Mouse (Mus musculus): ENCODE measurements around the gene Kat7.

The Kat7 gene

GRCm38 (mm10) chr11:95274613-95275012, 35.4 kb downstream of the Kat7 start:
- peak; percentile 20 for DNase-seq

GRCm38 (mm10) chr11:95273661-95274060, 36.4 kb downstream of the Kat7 start:
- no peak for DNase-seq

GRCm38 (mm10) chr11:95266540-95267245, 43.4 kb downstream of the Kat7 start:
- DNase-seq = no peak

- no peak for DNase-seq
Measured at GRCm38 (mm10) chr11:95264455-95265013, 45.5 kb downstream of the Kat7 start.

GRCm38 (mm10) chr11:95263816-95264454, 46.1 kb downstream of the Kat7 start:
- DNase-seq = no peak

GRCm38 (mm10) chr11:95261178-95261751, 48.8 kb downstream of the Kat7 start, which contains the start of gene Tac4:
Gene Tac4 (plus strand): TSS chr11:95261529.
- DNase-seq = no peak

- peak; percentile 82 for DNase-seq
Measured at GRCm38 (mm10) chr11:95259088-95259849, 50.8 kb downstream of the Kat7 start.

- peak; percentile 45 for DNase-seq
Measured at GRCm38 (mm10) chr11:95258490-95258889, 51.6 kb downstream of the Kat7 start.

- no peak for DNase-seq
Measured at GRCm38 (mm10) chr11:95257930-95258329, 52.1 kb downstream of the Kat7 start.

GRCm38 (mm10) chr11:95255747-95256146, 54.3 kb downstream of the Kat7 start:
- no peak for DNase-seq

GRCm38 (mm10) chr11:95254165-95254564, 55.9 kb downstream of the Kat7 start:
- no peak for DNase-seq

- DNase-seq = no peak
Measured at GRCm38 (mm10) chr11:95252104-95252503, 57.9 kb downstream of the Kat7 start.

- DNase-seq = peak; percentile 60
Measured at GRCm38 (mm10) chr11:95251295-95251694, 58.8 kb downstream of the Kat7 start.

- DNase-seq = no peak
Measured at GRCm38 (mm10) chr11:95250110-95250509, 59.9 kb downstream of the Kat7 start.

GRCm38 (mm10) chr11:95247065-95247464, 63.0 kb downstream of the Kat7 start:
- DNase-seq = no peak

GRCm38 (mm10) chr11:95245456-95245855, 64.6 kb downstream of the Kat7 start:
- DNase-seq = no peak

GRCm38 (mm10) chr11:95242653-95243052, 67.4 kb downstream of the Kat7 start:
- DNase-seq = no peak

- no peak for DNase-seq
Measured at GRCm38 (mm10) chr11:95238477-95238876, 71.6 kb downstream of the Kat7 start.

GRCm38 (mm10) chr11:95232329-95232696, 77.7 kb downstream of the Kat7 start:
- DNase-seq = no peak

- DNase-seq = peak; percentile 57
Measured at GRCm38 (mm10) chr11:95231688-95232328, 78.2 kb downstream of the Kat7 start.

- DNase-seq = no peak
Measured at GRCm38 (mm10) chr11:95227467-95227866, 82.6 kb downstream of the Kat7 start.

- no peak for DNase-seq
Measured at GRCm38 (mm10) chr11:95225448-95225847, 84.6 kb downstream of the Kat7 start.

All from right cerebral cortex, adult 18-20 months (tissue).